Mouse (Mus musculus): Measurements from ENCODE around the gene Pinlyp.

The Pinlyp gene

DNA sequence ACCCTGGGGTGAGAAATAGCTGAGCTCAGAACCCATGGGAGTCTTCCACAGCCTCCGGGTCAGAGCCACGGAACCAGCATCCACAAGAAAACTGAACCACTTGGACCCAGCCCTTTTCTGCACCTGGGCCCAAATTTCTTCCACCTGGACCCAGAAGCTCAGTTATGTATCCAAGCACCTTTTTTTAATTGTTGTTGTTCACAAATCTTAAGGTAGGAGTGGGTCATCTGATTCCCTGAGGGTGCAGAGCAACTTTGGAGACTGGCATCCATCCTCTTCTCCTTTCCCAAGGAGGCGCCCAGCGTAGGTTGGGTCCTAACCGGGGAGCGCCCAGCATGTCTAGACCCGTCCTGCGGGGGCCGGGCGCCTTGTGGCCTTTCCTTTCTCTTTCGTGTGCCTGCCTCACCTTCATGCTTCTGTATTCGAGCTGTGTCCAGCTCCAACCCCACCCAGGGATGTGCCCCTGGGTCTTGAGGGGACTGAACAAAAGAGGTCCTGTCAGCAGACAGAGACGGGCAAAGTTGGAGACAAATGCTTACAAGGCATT lies at the start of gene Pinlyp, which contains the start of gene Xrcc1:
Gene Pinlyp, minus strand, starts transcription at position 51 of the 547 bp plus-strand sequence.
Gene Xrcc1, plus strand, starts transcription at position 222 of the 547 bp plus-strand sequence.
- no peak for DNase-seq (ENCODE audit: extremely low read depth, low read depth, low spot score)

GRCm38 (mm10) chr7:24595464-24595863 lies 49.5 kb upstream of the Pinlyp start:
- no peak for DNase-seq (ENCODE audit: extremely low read depth, low read depth, low spot score)

- DNase-seq (ENCODE audit: extremely low read depth, low read depth, low spot score), result no peak
Observed at GRCm38 (mm10) chr7:24594309-24594803, 48.4 kb upstream of the Pinlyp start.

DNA sequence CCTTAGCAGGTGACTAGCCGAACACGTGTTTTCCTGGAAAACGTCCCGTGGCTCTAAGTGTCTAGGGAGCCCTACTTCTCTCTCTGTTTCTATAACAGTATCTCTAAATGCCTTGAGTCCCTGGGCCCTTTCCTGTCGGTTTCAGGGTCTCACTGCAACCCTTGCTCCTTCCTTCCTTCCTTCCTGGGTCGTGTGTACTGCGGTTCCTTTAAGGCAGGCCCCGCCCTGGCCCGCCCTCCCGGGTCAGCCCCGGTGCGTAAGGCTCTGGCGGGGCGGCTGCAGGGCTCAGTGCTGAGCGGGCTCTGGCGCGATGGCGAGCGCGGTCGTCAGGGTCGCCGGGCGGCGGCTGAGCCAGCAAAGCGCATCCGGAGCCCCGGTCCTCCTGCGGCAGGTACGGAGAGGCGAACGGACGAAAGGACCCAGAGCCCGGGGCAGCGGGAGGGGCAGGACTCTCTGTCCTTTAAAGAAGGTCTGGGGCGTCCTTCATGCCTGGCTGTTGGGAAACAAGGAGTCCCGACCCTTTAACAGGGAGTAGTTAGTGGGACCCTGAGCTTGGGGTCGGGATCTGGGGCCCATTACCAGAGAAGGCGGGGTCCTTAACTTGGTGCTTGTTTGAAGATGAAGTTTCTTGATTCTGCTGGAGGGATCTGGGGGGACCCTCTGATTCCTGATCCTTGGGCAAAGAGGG lies 47.8 kb upstream of the Pinlyp start:
- DNase-seq (ENCODE audit: extremely low read depth, low read depth, low spot score), result no peak

GRCm38 (mm10) chr7:24592781-24593180 lies 46.9 kb upstream of the Pinlyp start:
- no peak for DNase-seq (ENCODE audit: extremely low read depth, low read depth, low spot score)

DNA sequence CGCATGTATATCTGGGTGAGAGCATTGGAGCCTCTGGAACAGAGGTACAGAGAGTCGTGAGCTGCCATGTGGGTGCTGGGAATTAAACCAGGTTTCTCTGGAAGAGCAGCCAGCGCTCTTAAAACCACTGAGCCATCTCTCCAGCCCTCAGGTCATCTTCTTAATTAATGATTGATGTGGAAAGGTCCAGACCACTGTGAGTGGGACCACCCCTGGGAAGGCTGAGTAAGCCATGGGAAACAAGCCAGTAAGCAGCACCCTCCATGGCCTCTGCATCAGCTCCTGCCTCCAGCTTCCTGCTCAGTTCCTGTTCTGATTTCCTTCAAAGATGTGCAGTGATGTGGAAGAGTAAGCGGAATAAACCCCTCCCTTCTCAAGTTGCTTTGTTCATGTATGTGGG lies 46.2 kb upstream of the Pinlyp start:
- no peak for DNase-seq (ENCODE audit: extremely low read depth, low read depth, low spot score)

DNA sequence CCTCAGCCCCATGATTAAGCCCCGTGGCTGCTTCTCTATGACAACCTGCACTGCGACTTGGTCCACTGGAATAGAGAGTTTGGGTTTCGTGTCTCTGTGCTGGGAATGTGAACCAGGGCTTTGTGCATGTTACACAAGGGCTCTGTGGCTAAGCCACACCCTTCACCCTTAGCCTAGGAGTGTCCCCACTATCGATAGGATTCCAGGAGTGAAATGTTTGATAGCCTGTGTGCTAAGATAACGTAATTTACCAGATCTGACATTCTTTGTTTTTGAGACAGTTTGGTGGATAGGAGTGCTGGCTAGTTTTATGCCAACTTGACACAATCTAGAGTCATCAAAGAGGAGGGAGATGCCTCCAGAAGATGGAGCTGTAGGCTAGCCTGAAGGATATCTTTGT lies 45.8 kb upstream of the Pinlyp start:
- no peak for DNase-seq (ENCODE audit: extremely low read depth, low read depth, low spot score)

GRCm38 (mm10) chr7:24588336-24588735 lies 42.4 kb upstream of the Pinlyp start:
- no peak for DNase-seq (ENCODE audit: extremely low read depth, low read depth, low spot score)

DNA sequence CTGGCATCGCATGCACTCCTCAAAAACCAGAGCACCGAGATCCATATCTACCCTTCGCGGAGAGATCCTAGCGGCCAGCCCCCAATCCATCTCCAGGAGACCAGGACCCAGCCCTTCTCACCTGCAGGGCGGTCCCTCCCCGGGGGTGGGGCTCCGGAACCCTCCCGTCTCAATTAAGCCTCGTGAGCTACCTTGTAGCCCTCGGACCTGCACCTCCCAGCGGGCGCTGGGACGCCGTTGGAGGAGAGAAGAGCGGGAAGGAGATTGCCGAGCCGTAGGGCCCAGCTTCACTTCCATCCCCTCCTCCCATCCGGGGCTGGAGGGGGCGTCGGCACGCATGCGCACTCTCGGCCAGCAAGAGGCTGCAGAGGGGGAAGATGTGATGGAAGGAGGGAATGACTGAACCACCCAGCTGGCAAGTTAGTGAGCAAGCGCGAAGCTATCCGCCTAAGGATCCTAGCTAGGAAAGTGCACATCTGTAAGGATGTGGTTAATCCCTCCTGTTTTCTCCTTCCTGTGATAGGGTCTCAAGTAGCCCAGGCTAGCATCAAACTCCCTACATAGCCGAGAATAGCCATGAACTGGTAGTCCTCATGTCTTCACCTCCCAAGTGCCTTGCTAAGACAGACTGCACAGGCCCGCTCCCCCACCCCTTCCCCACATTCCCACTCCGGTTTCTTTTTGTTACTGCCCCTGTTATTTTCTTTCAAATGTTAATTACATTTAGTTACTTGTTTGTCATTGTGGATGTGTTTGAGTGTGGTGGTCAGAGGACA lies 41.6 kb upstream of the Pinlyp start, which contains the start of the genes Ethe1 and Zfp575:
Gene Ethe1, plus strand, starts transcription at position 214 of the 776 bp plus-strand sequence.
Gene Zfp575, minus strand, starts transcription at position 312 of the 776 bp plus-strand sequence.
- DNase-seq (ENCODE audit: extremely low read depth, low read depth, low spot score), result no peak

- DNase-seq (ENCODE audit: extremely low read depth, low read depth, low spot score), result no peak
Observed at GRCm38 (mm10) chr7:24586828-24587227, 40.9 kb upstream of the Pinlyp start.

DNA sequence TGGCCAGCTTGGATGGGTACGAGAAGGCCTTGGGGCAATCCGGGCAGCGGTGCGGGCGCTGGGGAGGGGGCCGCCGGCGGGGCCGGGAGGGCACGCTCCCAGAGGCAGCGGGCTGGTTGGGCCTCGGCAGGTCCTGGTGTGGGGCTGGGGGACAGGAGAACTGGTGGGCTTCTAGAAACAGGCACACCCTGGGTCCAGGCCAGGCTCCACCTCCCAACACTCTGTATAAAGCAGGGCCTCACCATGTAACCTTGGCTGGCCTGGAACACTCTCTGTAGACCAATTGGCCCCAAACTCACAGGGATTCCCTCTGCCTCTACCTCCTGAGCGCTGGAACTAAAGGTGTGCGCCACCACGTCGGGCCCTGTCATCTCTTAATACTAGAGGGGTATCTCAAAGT lies 40.1 kb upstream of the Pinlyp start:
- DNase-seq (ENCODE audit: extremely low read depth, low read depth, low spot score), result no peak

- DNase-seq (ENCODE audit: extremely low read depth, low read depth, low spot score), result no peak
Observed at GRCm38 (mm10) chr7:24584876-24585275, 39.0 kb upstream of the Pinlyp start.

DNA sequence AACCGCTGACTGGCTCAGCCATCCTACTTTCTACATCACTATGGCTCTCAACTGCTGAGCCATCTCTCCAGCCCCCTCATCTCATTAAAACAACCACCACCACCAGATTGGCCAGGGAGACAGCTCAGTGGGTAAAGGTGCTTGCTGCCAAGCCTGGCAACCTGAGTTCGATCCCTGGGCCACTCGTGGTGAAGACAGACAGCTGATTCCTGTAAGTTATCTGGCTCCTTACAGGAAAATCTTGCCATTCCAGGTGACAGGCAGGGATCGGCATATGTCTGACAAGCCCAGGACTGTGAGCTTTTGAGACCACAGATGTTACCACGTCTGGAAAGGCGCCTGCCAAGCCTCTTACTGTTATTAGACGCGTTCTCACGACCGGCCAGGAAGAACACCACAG lies 31.9 kb upstream of the Pinlyp start:
- no peak for DNase-seq (ENCODE audit: extremely low read depth, low read depth, low spot score)

- no peak for DNase-seq (ENCODE audit: extremely low read depth, low read depth, low spot score)
Observed at GRCm38 (mm10) chr7:24574224-24574796, 28.4 kb upstream of the Pinlyp start.

GRCm38 (mm10) chr7:24572455-24572854 lies 26.5 kb upstream of the Pinlyp start:
- DNase-seq (ENCODE audit: extremely low read depth, low read depth, low spot score), result no peak

- no peak for DNase-seq (ENCODE audit: extremely low read depth, low read depth, low spot score)
Observed at GRCm38 (mm10) chr7:24571071-24571470, 25.2 kb upstream of the Pinlyp start.

GRCm38 (mm10) chr7:24568512-24568911 lies 22.6 kb upstream of the Pinlyp start:
- no peak for DNase-seq (ENCODE audit: extremely low read depth, low read depth, low spot score)

GRCm38 (mm10) chr7:24566206-24566605 lies 20.3 kb upstream of the Pinlyp start:
- no peak for DNase-seq (ENCODE audit: extremely low read depth, low read depth, low spot score)

- no peak for DNase-seq (ENCODE audit: extremely low read depth, low read depth, low spot score)
Observed at GRCm38 (mm10) chr7:24565627-24566026, 19.7 kb upstream of the Pinlyp start.

DNA sequence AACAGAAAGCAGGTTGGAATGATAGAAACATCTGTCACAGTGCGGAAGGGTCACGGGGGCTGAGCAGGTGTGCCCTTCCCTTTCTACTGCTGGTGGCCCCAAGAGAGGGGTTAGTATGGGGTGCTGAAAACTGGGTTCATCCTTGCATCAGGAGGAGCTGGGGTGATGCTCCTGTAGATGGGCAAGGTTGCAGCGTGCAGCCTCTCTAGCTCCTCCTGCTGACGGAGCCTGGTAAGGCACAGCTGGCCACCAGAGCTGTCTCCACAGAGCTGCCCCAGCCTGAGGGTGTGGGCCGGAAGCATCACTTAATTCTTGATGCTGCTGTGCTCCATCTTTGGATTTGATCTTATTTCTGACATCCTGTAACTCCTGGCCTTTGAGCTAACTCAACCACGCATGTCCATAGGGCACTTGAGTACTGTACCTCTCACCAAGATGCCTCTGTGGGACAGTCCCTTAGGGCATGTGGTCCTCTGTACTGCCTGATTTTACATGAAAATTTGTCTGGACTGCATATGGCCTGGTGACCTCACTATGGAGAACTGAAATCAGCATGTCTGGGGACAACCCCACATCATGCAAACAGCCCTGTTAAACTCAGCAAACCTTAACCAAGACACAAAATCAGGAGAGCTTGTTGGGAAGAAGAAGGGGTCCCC lies 18.8 kb upstream of the Pinlyp start:
- no peak for DNase-seq (ENCODE audit: extremely low read depth, low read depth, low spot score)

GRCm38 (mm10) chr7:24563837-24564206 lies 17.9 kb upstream of the Pinlyp start:
- no peak for DNase-seq (ENCODE audit: extremely low read depth, low read depth, low spot score)

Measured in fat pad, adult 2 months (tissue).